Mouse (Mus musculus): Measurements from ENCODE around the gene Dennd1a. TPM values are rescaled to one million over a fixed set of nuclear protein-coding genes. Genes with fewer than 3 reads are reported as not detected.
"Not testable (repeated sequence)": the region's sequence is repeated elsewhere in the genome, so short reads cannot be mapped to it uniquely, and the experiment has no call there.

Dennd1a gene
- total RNA-seq, 2 experiments from 2014 or later = 80.3 to 86.5 TPM

DNA sequence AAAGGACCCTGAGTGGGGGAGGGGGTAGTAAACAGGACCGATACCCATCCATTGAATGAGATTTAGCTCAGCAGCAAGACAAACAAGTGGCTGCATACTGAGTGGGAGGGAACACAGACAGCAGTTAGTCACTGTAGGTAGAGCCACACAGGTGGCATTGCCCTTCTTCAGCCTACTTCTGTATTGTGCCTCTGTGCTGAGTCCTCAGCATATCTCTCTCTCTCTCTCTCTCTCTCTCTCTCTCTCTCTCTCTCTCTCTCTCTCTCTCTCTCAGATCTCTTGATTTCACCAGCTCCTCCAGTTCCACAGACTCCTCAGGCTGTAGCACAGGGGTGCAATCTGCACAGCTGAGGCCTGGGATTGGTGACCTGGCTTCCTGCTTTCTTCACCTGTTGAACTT is 347.2 kb downstream of the Dennd1a start:
- H3K4me3 ChIP-seq = no peak overlapping the region
- H3K27ac ChIP-seq = no peak overlapping the region
- DNase-seq (ENCODE audit: low spot score in 2 of 2) = no peak
- no peak for TF ChIP-seq CTCF (conservative IDR thresholded peaks at IDR 0.05)

DNA sequence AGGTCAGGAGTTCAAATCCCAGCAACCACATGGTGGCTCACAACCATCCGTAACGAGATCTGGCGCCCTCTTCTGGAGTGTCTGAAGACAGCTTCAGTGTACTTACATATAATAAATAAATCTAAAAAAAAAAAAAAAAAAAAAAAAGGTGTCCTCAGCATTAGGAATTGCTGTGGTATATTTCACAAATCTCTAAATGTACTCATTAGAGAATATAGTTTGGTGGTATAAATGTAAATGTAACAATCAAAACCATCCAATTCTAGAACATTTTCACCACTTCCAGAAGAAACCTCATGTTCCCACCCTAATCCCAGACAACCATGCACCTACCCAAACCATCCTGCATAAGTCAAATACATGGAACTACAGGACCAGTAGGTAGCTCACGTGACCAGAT is 350.3 kb downstream of the Dennd1a start:
- H3K27ac ChIP-seq; DNase-seq (ENCODE audit: low spot score in 2 of 2); H3K4me3 ChIP-seq: not testable (repeated sequence)
- 0 out of 2 replicates have a peak, but pooled peaks have one; percentile 13 for TF ChIP-seq CTCF (conservative IDR thresholded peaks at IDR 0.05)

DNA sequence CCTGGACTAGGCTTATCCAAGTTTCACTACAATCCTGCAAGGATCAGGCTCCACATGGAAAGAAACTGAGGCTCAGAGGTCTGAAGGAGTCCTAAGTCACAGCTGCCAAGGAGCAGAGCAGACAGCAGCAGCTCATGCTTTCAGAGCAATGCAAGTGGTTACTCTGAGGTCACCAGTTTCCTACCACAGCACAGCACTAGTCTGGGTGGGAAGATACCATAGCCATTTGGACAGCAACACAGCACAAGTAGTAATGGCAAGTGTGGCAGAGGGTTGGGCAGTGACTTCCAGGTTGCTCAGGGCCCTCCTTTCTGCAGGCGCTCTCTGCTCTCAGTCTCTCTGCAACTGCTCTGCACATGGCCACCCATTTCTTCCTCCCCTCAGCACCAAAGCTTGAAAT is 354.9 kb downstream of the Dennd1a start:
- no peak for TF ChIP-seq CTCF (conservative IDR thresholded peaks at IDR 0.05)
- Histone ChIP-seq H3K4me3 (no peak overlapping the region), H3K27ac (peak overlapping the region; percentile 74; the same call in 1 of the 2 replicates)
- DNase-seq (ENCODE audit: low spot score in 2 of 2) = no peak

DNA sequence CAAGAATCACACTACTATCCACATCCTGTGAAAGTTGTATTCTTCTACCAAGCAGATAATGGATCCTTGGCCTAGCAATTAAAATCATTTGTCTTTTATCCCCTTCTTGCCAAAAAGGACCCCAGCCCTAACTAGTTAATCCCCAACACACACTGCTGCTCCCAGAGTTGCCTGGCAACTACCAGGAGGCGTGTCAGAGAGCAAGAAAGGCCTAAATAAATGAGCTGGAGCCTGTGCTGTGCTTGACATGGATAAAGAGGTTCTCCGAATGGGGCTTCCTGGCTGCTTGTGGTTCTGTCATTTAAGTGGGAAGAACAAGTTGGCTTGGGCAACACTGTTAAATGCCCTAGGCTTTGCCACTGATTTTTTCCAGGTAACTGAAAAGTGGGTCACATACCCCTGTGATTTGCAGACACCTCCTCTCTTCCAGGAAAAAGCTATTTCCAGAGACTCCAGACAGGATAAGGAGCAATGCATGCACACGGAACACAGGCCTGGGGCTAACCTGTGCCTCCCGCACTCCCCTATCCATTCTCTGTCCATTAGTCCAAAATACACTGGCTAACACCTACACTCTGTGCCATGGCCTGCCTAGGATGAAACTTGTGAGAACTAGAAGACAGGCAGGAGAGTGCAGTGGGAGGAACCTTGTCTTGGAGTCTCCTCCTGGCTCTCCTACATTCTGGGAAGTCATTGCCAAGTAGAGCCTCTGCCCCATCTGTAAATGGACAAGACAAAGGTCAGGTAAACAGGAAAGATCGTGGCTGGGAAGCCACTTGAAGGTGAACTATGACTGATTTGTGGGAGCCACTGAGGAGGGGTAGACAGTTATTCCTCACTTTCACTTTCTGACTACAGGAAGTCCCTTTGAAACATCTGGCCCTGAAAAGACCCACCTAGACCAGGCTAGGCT is 355.9 kb downstream of the Dennd1a start:
- no peak for TF ChIP-seq CTCF (conservative IDR thresholded peaks at IDR 0.05)
- Histone ChIP-seq H3K4me3 (no peak overlapping the region), H3K27ac (peak overlapping the region; percentile 74)
- peak in 1 of 2 experiments; percentile 23 for DNase-seq (ENCODE audit: low spot score in 2 of 2)

DNA sequence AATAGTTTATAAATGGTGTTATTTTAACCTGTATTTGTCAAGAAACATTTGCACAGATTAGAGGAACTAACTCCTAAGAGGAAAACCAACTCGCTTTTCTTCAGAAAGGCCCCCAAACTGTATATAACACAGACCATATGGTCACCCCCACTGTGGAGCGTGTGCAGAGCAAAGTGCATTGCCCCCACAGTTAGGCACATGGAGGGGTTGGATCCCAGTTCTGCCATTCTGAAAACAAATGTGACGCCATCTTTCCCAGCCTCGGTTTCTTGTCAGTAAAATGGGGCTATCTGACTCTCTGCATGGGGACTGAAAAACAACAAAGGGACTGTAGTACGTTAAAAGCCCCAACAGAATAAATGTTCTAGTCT is 361.1 kb downstream of the Dennd1a start:
- no peak for DNase-seq (ENCODE audit: low spot score in 2 of 2)
- no peak overlapping the region for H3K27ac ChIP-seq
- H3K4me3 ChIP-seq = no peak overlapping the region
- TF ChIP-seq CTCF (conservative IDR thresholded peaks at IDR 0.05) = no peak

DNA sequence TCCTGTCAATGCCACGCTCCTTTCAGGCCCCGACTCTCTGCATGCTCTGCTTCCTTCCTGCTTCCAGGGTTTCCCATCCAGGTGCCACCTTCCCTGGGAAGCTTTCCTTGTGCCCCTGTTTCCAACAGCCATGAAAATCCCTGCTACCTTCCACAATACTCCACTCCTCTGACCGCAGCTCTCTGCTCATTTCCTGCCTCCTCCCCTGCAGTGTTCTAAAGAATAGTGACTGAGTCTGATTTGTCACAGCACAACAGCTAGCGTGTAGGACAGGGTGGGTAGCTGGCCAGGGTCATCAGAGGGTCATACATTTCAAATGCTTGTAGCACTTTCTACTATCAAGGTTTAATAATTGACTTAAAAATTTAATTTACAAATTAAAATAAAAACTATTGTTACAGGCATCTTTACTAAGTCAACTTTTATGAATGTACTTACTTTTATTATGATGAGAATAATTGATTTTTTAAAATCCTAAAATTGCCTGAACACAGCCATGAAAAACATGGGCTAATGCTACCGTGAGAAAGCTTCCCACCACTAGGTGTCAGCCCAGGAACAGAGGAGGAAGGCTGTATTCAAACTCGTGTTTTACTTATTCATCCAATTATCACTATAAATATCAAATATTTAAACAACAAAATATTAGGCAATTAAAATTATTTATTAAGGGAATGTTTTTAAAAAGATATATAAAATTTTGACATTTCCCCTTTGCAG is 361.6 kb downstream of the Dennd1a start:
- Histone ChIP-seq H3K4me3 (no peak overlapping the region), H3K27ac (no peak overlapping the region)
- TF ChIP-seq CTCF (conservative IDR thresholded peaks at IDR 0.05) = peak; percentile 98
- peak in 1 of 2 experiments; percentile 67 for DNase-seq (ENCODE audit: low spot score in 2 of 2)

DNA sequence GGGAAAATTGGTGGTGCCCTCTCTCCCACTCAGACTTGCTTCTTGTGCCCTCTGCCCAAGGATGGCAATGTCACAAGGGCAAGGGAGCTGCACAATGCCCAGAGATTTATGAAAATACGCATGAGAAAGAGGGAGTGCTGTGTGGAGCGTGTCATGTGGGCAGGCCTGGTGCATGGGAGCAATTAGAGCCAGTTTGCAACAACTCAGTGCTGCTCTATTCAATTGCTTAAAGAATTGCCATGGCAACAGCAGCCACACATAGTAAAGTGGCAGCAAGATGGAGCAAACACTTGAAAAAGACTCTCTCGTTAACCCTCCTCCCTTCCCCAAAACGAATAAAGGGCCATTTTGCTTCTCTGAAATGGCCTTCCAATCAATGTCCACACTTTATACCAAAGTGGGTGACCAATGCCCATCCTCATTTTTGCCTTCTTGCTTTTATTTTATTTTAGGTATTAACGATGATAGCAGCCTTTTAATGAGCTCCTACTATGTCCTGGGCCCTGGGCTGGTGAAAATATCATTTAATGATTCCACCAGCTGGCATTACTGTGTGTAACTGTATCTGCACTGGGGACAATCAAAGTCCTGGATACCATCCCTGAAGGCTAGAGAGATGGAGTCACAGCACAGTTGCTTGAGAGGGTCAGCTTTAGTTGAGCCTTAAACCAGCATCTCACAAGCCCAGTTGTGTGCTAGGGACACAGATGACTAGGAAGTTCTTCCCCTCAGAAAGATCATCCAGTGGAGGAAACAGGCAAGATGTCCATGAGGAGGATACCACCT is 378.3 kb downstream of the Dennd1a start:
- H3K4me3 ChIP-seq = no peak overlapping the region
- TF ChIP-seq CTCF (conservative IDR thresholded peaks at IDR 0.05) = no peak
- peak overlapping the region; percentile 55; the same call in 1 of the 2 replicates for H3K27ac ChIP-seq
- DNase-seq (ENCODE audit: low spot score in 2 of 2) = peak in 1 of 2 experiments; percentile 36

DNA sequence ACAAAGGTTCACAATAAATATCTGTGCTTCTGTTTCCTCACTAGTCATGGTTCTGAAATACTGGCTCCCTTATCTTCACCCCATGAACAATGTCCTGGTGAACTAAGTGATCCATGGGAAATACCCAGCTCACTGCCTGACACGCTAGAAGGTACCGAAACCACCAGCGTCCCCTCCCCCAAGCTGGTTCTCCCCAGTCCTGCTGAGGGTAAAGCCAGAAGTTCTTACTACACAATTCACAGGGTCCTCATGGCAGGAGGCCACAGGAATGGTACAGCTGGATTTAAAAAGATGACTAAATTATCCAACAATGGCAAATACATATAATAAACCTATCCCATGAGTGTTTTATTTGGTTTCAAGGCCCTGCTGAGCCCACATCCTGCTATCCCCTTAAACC is 378.9 kb downstream of the Dennd1a start:
- H3K4me3 ChIP-seq = no peak overlapping the region
- H3K27ac ChIP-seq = peak overlapping the region; percentile 55; the same call in 1 of the 2 replicates
- no peak for TF ChIP-seq CTCF (conservative IDR thresholded peaks at IDR 0.05)
- no peak for DNase-seq (ENCODE audit: low spot score in 2 of 2)

DNA sequence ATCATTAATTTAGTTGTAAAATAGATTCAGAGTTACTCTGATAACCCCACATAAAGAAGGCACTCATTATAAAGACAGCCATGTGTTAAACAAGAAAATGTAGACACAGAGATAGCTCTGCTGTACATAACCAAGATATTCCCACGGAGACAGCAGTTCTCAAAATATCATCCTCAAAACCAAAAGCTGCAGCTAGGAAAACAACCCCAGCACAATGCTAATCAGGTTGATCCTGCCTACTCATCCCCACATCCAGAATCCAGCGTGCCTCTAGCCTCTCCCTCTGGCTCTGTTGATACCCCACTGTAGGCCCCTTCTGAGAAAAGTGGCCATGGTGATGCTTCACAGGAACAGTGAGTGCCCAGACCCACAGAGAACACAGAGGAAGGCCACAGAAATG is 380.9 kb downstream of the Dennd1a start:
- no peak for DNase-seq (ENCODE audit: low spot score in 2 of 2)
- no peak for TF ChIP-seq CTCF (conservative IDR thresholded peaks at IDR 0.05)

DNA sequence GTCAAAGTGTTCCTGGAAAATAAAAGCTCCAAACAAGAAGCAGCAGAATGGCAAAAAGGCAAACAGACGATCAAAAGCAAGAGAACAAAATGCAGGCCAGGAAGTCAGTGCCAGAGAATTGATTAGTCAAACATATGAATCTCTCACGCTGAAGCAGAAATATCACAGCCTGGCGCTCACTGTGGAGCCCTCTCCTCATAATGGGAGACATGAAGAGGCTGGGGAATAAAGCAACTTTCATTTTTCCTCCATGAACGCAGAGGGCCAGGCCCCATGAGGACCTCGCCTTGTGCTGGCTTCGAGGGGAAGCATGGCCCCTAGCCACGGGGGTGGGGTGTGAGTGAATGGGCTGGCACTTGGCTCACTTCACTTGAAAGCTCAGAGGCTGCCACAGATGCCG is 383.9 kb downstream of the Dennd1a start:
- no peak for DNase-seq (ENCODE audit: low spot score in 2 of 2)
- no peak for TF ChIP-seq CTCF (conservative IDR thresholded peaks at IDR 0.05)
- H3K4me3 ChIP-seq = no peak overlapping the region
- H3K27ac ChIP-seq = peak overlapping the region; percentile 77

More for the DNA sequence above, 380.9 kb downstream of the Dennd1a start:
- Histone ChIP-seq H3K4me3 (no peak overlapping the region), H3K27ac (peak overlapping the region; percentile 19; the same call in 1 of the 2 replicates)

DNA sequence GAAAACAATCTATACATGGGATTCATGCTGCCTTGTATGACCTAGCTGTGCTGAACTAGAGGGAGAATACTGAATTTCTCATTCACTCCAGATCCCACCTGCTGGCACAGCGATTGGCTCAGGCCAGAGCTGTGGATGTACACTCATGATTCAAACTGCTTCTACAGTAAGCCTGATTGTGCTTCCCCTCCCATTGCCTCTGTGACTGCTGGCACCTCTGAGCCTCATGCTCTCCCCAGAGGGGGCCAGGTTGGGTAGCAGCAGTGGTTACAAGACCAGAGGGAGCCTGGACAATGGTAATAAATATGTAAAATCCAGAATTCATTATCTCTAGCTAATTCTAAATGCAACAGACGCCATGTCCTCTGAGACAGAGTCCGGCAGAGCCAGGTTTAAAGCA is 404.0 kb downstream of the Dennd1a start:
- TF ChIP-seq CTCF (conservative IDR thresholded peaks at IDR 0.05) = no peak
- no peak for DNase-seq (ENCODE audit: low spot score in 2 of 2)
- Histone ChIP-seq H3K4me3 (no peak overlapping the region), H3K27ac (no peak overlapping the region)

DNA sequence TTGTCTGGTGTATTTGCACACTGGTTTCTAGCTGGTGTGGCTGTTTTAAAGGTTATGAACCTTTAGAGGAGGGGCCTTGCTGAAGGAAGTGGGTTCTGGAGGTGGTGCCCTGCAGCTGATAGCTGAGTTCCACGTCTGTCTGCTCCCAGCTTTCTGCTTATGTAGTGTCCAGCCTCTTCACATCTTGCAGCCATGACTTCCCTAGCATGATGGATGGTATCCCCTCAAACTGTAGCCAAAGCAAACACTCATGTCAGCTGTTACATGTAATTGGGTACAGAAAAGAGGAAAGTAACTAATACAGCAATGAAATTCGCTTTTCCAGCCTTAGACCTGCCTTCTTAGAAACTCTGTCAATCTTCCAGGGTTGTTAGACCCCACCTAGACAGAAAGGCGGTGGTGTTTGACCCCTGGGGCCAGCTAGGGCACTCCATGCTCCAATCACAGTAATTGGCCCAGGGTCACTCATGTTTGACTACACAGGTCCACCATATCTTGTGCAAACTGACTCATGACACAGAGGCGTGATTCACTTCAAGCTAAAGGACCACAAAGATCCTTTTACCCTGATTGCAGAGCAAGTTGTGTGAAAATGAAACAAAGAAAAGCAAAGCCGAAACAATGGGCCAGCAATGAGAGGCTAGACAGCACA is 405.8 kb downstream of the Dennd1a start:
- no peak overlapping the region for H3K4me3 ChIP-seq
- DNase-seq (ENCODE audit: low spot score in 2 of 2) = no peak
- no peak overlapping the region for H3K27ac ChIP-seq
- TF ChIP-seq CTCF (conservative IDR thresholded peaks at IDR 0.05) = no peak
